Mouse (Mus musculus) liver, embryonic 16.5 days (tissue): ENCODE results near the gene Gga2. TPM values are rescaled to one million over a fixed set of nuclear protein-coding genes. Genes with fewer than 3 reads are reported as not detected.

Source experiments
- ATAC-seq: fragments of 200-750 bp; cut with Nextera tagmentation; 2 replicates; pipeline ENCODE4 v1.8.0; 2017; ENCODE audit warnings: low read depth, mild to moderate bottlenecking, moderate number of reproducible peaks, moderate library complexity
- H3K27ac ChIP-seq: fragments of 300-500 bp; sonication (generic); 2 replicates; pipeline ENCODE4 v1.5.1; 2014; ENCODE audit warnings: mild to moderate bottlenecking, low read length
- H3K27me3 ChIP-seq: fragments of 300-500 bp; sonication (generic); 2 replicates; pipeline ENCODE4 v1.6.1; 2014; ENCODE audit warnings: low read depth, low read length, mixed read lengths; ENCODE audit not compliant: control insufficient read depth, insufficient read depth
- H3K36me3 ChIP-seq: fragments of 300-500 bp; sonication (generic); 2 replicates; pipeline ENCODE4 v1.6.1; 2014; ENCODE audit warnings: mild to moderate bottlenecking; ENCODE audit not compliant: control insufficient read depth, insufficient read depth
- H3K4me1 ChIP-seq: fragments of 300-500 bp; sonication (generic); 2 replicates; pipeline ENCODE4 v1.6.1; 2014; ENCODE audit warnings: low read depth, low read length, mixed read lengths; ENCODE audit not compliant: control insufficient read depth
- H3K4me2 ChIP-seq: fragments of 300-500 bp; sonication (generic); 2 replicates; pipeline ENCODE4 v1.6.1; 2014; ENCODE audit warnings: low read depth, low read length, mixed read lengths
- H3K4me3 ChIP-seq: fragments of 300-500 bp; sonication (generic); 2 replicates; pipeline ENCODE4 v1.5.1; 2014; ENCODE audit warnings: low read depth, mild to moderate bottlenecking, low read length
- H3K9ac ChIP-seq: fragments of 300-500 bp; sonication (generic); 2 replicates; pipeline ENCODE4 v1.6.1; 2014; ENCODE audit warnings: low read depth, low read length
- H3K9me3 ChIP-seq: fragments of 300-500 bp; sonication (generic); replicated peaks from 2 replicates; pipeline ENCODE4 v1.6.1; 2016; ENCODE audit warnings: low read length; ENCODE audit not compliant: control insufficient read depth
- WGBS: fragments of 180-500 bp; shearing (Covaris S2); extraction: QIAGEN DNeasy Blood & Tissue Kit; methylation state at CpG from one replicate; pipeline ENCODE4 v1.1.7; 2014; ENCODE audit not compliant: insufficient replicate concordance; 5-methylcytosine and 5-hydroxymethylcytosine counted together
- polyA plus RNA-seq: library from polyadenylated mRNA; unstranded; fragments of >200 nt; fragmentation: Nextera tagmentation; extraction: Ambion mirVana; gene quantifications from 2 replicates; pipeline ENCODE4 v1.2.1, GENCODE M21; 2015

The Gga2 gene
- polyA plus RNA-seq, 1 experiment from 2014 or later, result 34.6 TPM

GRCm38 (mm10) chr7:121936861-121937630 lies 84.0 kb downstream of the Gga2 start:
- no peaks in the 10 kb centered on the region for H3K9me3 ChIP-seq
- H3K27me3 ChIP-seq, result no peaks in the 10 kb centered on the region
- no peaks in the 10 kb centered on the region for H3K36me3 ChIP-seq
- WGBS, result 73% methylated on average over 14 of the region's 14 CpGs
- no peak overlapping the region for H3K4me3 ChIP-seq
- H3K4me1 ChIP-seq, result peaks cover 4% of the 10 kb centered on the region; the same call in 1 of the 2 replicates
- H3K27ac ChIP-seq, result no peak overlapping the region
- H3K9ac ChIP-seq, result no peak overlapping the region
- ATAC-seq, result no peak
- H3K4me2 ChIP-seq, result no peak overlapping the region

Other genes with a start within 250 kb of the Gga2 start
- gene Scnn1b, start 156.2 kb downstream of the Gga2 start, polyA plus RNA-seq, result not detected in 2 replicates
- gene Cog7, start 39.5 kb downstream of the Gga2 start, polyA plus RNA-seq, result 9.6 and 9.9 TPM in 2 replicates
- 12.4 and 14.7 TPM in 2 replicates for gene Ubfd1, start 46.0 kb upstream of the Gga2 start, polyA plus RNA-seq
- gene Ears2, start 46.0 kb upstream of the Gga2 start, polyA plus RNA-seq, result 7.4 and 8.2 TPM in 2 replicates
- gene Ndufab1, start 80.7 kb upstream of the Gga2 start, polyA plus RNA-seq, result 389 and 415 TPM in 2 replicates
- gene Palb2, start 111.8 kb upstream of the Gga2 start, polyA plus RNA-seq, result 10.5 and 11.1 TPM in 2 replicates
- gene Dctn5, start 111.8 kb upstream of the Gga2 start, polyA plus RNA-seq, result 44.8 and 45.5 TPM in 2 replicates
- 92.9 and 99.1 TPM in 2 replicates for gene Plk1, start 138.2 kb upstream of the Gga2 start, polyA plus RNA-seq
- not detected in 2 replicates for gene Ern2, start 165.0 kb upstream of the Gga2 start, polyA plus RNA-seq
- gene Chp2, start 198.3 kb upstream of the Gga2 start, polyA plus RNA-seq, result 3.1 TPM in 2 replicates